Mouse (Mus musculus) small intestine, adult 2 months (tissue): ENCODE measurements at regions not wholly inside any gene's neighbourhood (a gene's known extent, or its start where the extent isn't known, plus 50 kb on each side); places are given as distances from the start of the nearest gene placed in this dataset.

Experiments used
- H3K27ac ChIP-seq: fragments of 200-500 bp; 2 replicates; pipeline ENCODE4 v1.5.1; 2012; ENCODE audit warnings: low read depth, low read length, control low read depth, inconsistent platforms; ENCODE audit not compliant: insufficient read depth
- H3K27me3 ChIP-seq: fragments of 200-500 bp; 2 replicates; pipeline ENCODE4 v1.6.1; 2012; ENCODE audit warnings: mild to moderate bottlenecking, moderate library complexity, low read length, inconsistent platforms; ENCODE audit not compliant: control insufficient read depth, insufficient read depth
- H3K36me3 ChIP-seq: fragments of 200-500 bp; 2 replicates; pipeline ENCODE4 v1.6.1; 2012; ENCODE audit warnings: mild to moderate bottlenecking, low read length, control low read depth, inconsistent platforms; ENCODE audit not compliant: control insufficient read depth, insufficient read depth
- H3K4me1 ChIP-seq: fragments of 200-500 bp; 2 replicates; pipeline ENCODE4 v1.6.1; 2012; ENCODE audit warnings: low read length, inconsistent platforms, mixed read lengths; ENCODE audit not compliant: control insufficient read depth, insufficient read depth, insufficient read length
- H3K4me3 ChIP-seq: fragments of 200-500 bp; 2 replicates; pipeline ENCODE4 v1.5.1; 2012; ENCODE audit warnings: low read depth, mild to moderate bottlenecking, control low read depth, inconsistent platforms, low read length, moderate library complexity
- CTCF ChIP-seq: fragments of 200-500 bp; IDR thresholded peaks from 2 replicates; pipeline ENCODE4 v1.5.1; 2012; ENCODE audit warnings: low read depth, mild to moderate bottlenecking, control low read depth, inconsistent platforms, low read length, moderate library complexity, mixed read lengths; ENCODE audit not compliant: insufficient replicate concordance, insufficient read length; ENCODE audit errors: extremely low read depth
- POLR2A ChIP-seq: fragments of 200-500 bp; IDR thresholded peaks from 2 replicates; pipeline ENCODE4 v1.6.1; 2012; ENCODE audit warnings: low read depth, mild to moderate bottlenecking, control low read depth, inconsistent platforms, low read length, moderate library complexity
- WGBS: fragments of 180-500 bp; shearing (Covaris S2); methylation state at CpG from one replicate; pipeline ENCODE4 v1.1.7; 2018; 5-methylcytosine and 5-hydroxymethylcytosine counted together

GRCm38 (mm10) chr13:72497036-72497435, 131.6 kb upstream of the Irx2 start:
- WGBS, result 74% methylated on average over 5 of the region's 5 CpGs

GRCm38 (mm10) chr13:72497521-72497920, 131.1 kb upstream of the Irx2 start:
- 20% methylated on average over 10 of the region's 10 CpGs for WGBS
- H3K4me1 ChIP-seq, result no peaks in the 10 kb centered on the region
- TF ChIP-seq CTCF, result no peak
- no peak for TF ChIP-seq POLR2A

More at GRCm38 (mm10) chr13:72497036-72497435, 131.6 kb upstream of the Irx2 start:
- TF ChIP-seq POLR2A, result no peak
- TF ChIP-seq CTCF, result no peak
- Histone ChIP-seq H3K27me3 (no peaks in the 10 kb centered on the region), H3K27ac (no peak overlapping the region), H3K4me3 (no peak overlapping the region), H3K4me1 (no peaks in the 10 kb centered on the region), H3K36me3 (no peaks in the 10 kb centered on the region)

GRCm38 (mm10) chr13:72505954-72506353, 122.7 kb upstream of the Irx2 start:
- WGBS, result 66% methylated on average over 4 of the region's 4 CpGs
- no peak overlapping the region for H3K27ac ChIP-seq

More at GRCm38 (mm10) chr13:72497521-72497920, 131.1 kb upstream of the Irx2 start:
- Histone ChIP-seq H3K27ac (no peak overlapping the region), H3K4me3 (no peak overlapping the region), H3K36me3 (no peaks in the 10 kb centered on the region), H3K27me3 (no peaks in the 10 kb centered on the region)

GRCm38 (mm10) chr13:72538633-72539032, 90.0 kb upstream of the Irx2 start:
- Histone ChIP-seq H3K4me3 (no peak overlapping the region), H3K27ac (no peak overlapping the region), H3K27me3 (no peaks in the 10 kb centered on the region), H3K36me3 (no peaks in the 10 kb centered on the region), H3K4me1 (no peaks in the 10 kb centered on the region)
- 61% methylated on average over 4 of the region's 4 CpGs for whole genome bisulfite sequencing
- no peak for TF ChIP-seq POLR2A
- TF ChIP-seq CTCF, result no peak

More at GRCm38 (mm10) chr13:72505954-72506353, 122.7 kb upstream of the Irx2 start:
- no peak overlapping the region for H3K4me3 ChIP-seq
- TF ChIP-seq POLR2A (no peak), CTCF (no peak)
- no peaks in the 10 kb centered on the region for H3K36me3 ChIP-seq
- no peaks in the 10 kb centered on the region for H3K4me1 ChIP-seq
- H3K27me3 ChIP-seq, result no peaks in the 10 kb centered on the region

GRCm38 (mm10) chr13:72541706-72542105, 86.9 kb upstream of the Irx2 start:
- Histone ChIP-seq H3K4me3 (no peak overlapping the region), H3K27ac (no peak overlapping the region), H3K36me3 (no peaks in the 10 kb centered on the region), H3K27me3 (no peaks in the 10 kb centered on the region), H3K4me1 (no peaks in the 10 kb centered on the region)
- no peak for TF ChIP-seq CTCF
- no peak for TF ChIP-seq POLR2A
- WGBS, result 79% methylated on average over 3 of the region's 3 CpGs

GRCm38 (mm10) chr13:72557951-72558350, 70.7 kb upstream of the Irx2 start:
- Histone ChIP-seq H3K36me3 (no peaks in the 10 kb centered on the region), H3K4me1 (no peaks in the 10 kb centered on the region), H3K4me3 (no peak overlapping the region), H3K27me3 (no peaks in the 10 kb centered on the region), H3K27ac (no peak overlapping the region)
- TF ChIP-seq CTCF (no peak), POLR2A (no peak)
- WGBS, result 44% methylated on average over 8 of the region's 8 CpGs

- Histone ChIP-seq H3K4me1 (no peaks in the 10 kb centered on the region), H3K27me3 (no peaks in the 10 kb centered on the region), H3K27ac (no peak overlapping the region), H3K36me3 (no peaks in the 10 kb centered on the region), H3K4me3 (no peak overlapping the region)
- 48% methylated on average over 7 of the region's 7 CpGs for WGBS
- TF ChIP-seq POLR2A (no peak), CTCF (no peak)
Observed at GRCm38 (mm10) chr13:72571871-72572270, 56.7 kb upstream of the Irx2 start.
